Mouse (Mus musculus): ENCODE results near the gene Nr1d1. TPM values are rescaled to one million over a fixed set of nuclear protein-coding genes. Genes with fewer than 3 reads are reported as not detected.

Gene Nr1d1
- total and polyA plus RNA-seq, 3 experiments, result 0.17 to 1.4 (median 0.25) TPM

DNA sequence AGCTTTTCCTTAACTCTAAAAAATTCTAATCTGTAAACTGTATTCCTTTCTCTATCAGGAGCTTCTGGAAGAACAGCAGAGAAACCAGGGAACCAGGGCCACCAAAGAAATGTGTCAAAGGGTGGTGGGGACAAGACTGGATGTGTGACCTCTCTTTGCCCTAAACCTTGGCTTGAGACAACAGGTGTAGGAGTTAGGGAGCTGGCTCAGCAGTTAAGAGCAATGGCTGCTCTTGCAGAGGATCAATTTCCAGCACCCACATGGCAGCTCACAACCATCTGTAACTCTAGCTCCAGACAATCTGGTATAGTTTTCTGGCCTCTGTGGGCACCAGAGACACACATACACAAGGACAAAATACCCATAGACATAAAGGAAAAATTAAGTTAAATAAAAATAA is 2.8 kb upstream of the Nr1d1 start:
- H3K27me3 ChIP-seq (replicated peaks), result peaks cover 21% of the 10 kb centered on the region
- no peak overlapping the region for H3K4me3 ChIP-seq (replicated peaks in 1 of 3; ENCODE audit: low read depth in 2 of 3, low read length in 2 of 3, poor library complexity in 1 of 3)
- H3K27ac ChIP-seq (ENCODE audit: insufficient read depth, low read depth), result no peak overlapping the region
- H3K36me3 ChIP-seq (replicated peaks in 1 of 2; ENCODE audit: control insufficient read depth in 1 of 2, insufficient read depth in 1 of 2, low read length in 1 of 2), result no peaks in the 10 kb centered on the region
- dilution Hi-C loops (cut with MboI; ENCODE audit: extremely low pct_ligation_motif_present, extremely low pct_unique_long_range_greater_than_20kb, low sequenced_read_pairs), result no loop called here
- TF ChIP-seq ZC3H11A (IDR thresholded peaks at IDR 0.05; ENCODE audit: low read depth, low read length), result no peak
- TF ChIP-seq MEF2A (IDR thresholded peaks at IDR 0.05; ENCODE audit: borderline replicate concordance, low read depth, low read length), result no peak
- no peak for TF ChIP-seq RCOR1 (conservative IDR thresholded peaks at IDR 0.05; ENCODE audit: low read depth, low read length)
- TF ChIP-seq E2F4 (IDR thresholded peaks at IDR 0.05; ENCODE audit: insufficient replicate concordance, low read depth, low read length), result no peak
- no peak for TF ChIP-seq MXI1 (IDR thresholded peaks at IDR 0.05; ENCODE audit: low read depth, low read length)
- TF ChIP-seq EP300 (IDR thresholded peaks at IDR 0.05; ENCODE audit: low read length), result no peak
- TF ChIP-seq MAFK (IDR thresholded peaks at IDR 0.05; ENCODE audit: insufficient replicate concordance, low read length), result no peak
- TF ChIP-seq PAX5 (IDR thresholded peaks at IDR 0.05; ENCODE audit: low read length), result no peak
- TF ChIP-seq ZMIZ1 (IDR thresholded peaks at IDR 0.05; ENCODE audit: low read depth, low read length), result no peak
- no peak overlapping the region for H3K9ac ChIP-seq (ENCODE audit: insufficient read depth, low read depth)
- H3K4me2 ChIP-seq (ENCODE audit: insufficient read depth, low read depth, poor library complexity, severe bottlenecking), result no peak overlapping the region
- DNase-seq (ENCODE audit: extremely low read depth), result no peak
- no peaks in the 10 kb centered on the region for H3K9me3 ChIP-seq (replicated peaks; ENCODE audit: low read length)
- peaks cover 31 to 63% of the 10 kb centered on the region in 2 experiments for H3K4me1 ChIP-seq (ENCODE audit: control insufficient read depth in 1 of 2, insufficient read depth in 2 of 2)
- H3K79me2 ChIP-seq (replicated peaks; ENCODE audit: control insufficient read depth, extremely low read depth, insufficient read depth, poor library complexity, severe bottlenecking), result no peaks in the 10 kb centered on the region
- in situ Hi-C loops (cut with MboI; ENCODE audit: low pct_ligation_motif_present, low pct_unique_long_range_greater_than_20kb, low sequenced_read_pairs), result no loop called here

DNA sequence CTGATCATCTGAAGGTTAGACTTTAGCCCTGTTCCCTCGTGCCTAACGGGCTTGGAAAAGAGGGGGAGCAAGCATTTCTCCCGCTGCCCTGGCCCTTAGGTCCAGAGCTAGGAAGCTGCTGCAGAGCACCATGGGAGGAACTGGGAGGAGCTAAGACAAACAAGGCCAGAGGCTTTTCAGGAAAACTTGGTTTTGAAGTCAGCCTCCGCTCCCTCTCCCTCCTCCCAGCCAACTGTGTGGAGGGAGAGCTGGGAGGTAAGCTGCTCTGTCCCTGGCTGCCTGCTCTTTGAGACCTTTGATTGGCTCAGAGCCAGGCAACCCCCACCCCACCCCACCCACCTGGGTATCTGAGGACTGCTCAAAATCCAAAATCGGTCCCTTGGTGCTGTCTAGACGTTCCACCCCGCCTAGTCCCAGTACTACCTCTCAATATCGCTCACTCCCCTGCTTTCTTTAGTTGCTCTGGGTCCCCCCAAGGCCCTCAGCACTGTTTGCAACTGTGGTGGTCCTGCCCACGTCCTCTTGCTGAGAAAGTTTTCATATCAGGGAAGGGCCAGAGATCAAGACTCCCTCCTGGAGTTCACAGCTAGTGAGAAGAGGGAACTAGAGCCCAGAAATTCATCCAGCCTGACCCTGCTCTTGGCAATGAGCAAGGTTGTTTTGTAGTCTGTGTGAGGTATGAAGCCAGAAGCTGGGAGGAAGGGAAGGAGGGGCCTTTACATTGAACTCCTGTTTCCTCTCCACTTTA is 1.9 kb upstream of the Nr1d1 start:
- Histone ChIP-seq H3K9ac (ENCODE audit: insufficient read depth, low read depth) (no peak overlapping the region), H3K9me3 (replicated peaks; ENCODE audit: low read length) (no peaks in the 10 kb centered on the region), H3K27me3 (replicated peaks) (peaks cover 19% of the 10 kb centered on the region), H3K4me1 (ENCODE audit: control insufficient read depth in 1 of 2, insufficient read depth in 2 of 2) (peaks cover 27 to 61% of the 10 kb centered on the region in 2 experiments), H3K27ac (ENCODE audit: insufficient read depth, low read depth) (no peak overlapping the region), H3K36me3 (replicated peaks in 1 of 2; ENCODE audit: control insufficient read depth in 1 of 2, insufficient read depth in 1 of 2, low read length in 1 of 2) (no peaks in the 10 kb centered on the region), H3K4me2 (ENCODE audit: insufficient read depth, low read depth, poor library complexity, severe bottlenecking) (no peak overlapping the region), H3K79me2 (replicated peaks; ENCODE audit: control insufficient read depth, extremely low read depth, insufficient read depth, poor library complexity, severe bottlenecking) (no peaks in the 10 kb centered on the region), H3K4me3 (replicated peaks in 1 of 3; ENCODE audit: low read depth in 2 of 3, low read length in 2 of 3, poor library complexity in 1 of 3) (no peak overlapping the region)
- dilution Hi-C loops (cut with MboI; ENCODE audit: extremely low pct_ligation_motif_present, extremely low pct_unique_long_range_greater_than_20kb, low sequenced_read_pairs), result no loop called here
- in situ Hi-C loops (cut with MboI; ENCODE audit: low pct_ligation_motif_present, low pct_unique_long_range_greater_than_20kb, low sequenced_read_pairs), result no loop called here
- TF ChIP-seq UBTF (IDR thresholded peaks at IDR 0.05; ENCODE audit: low read depth, low read length) (no peak), NELFE (IDR thresholded peaks at IDR 0.05; ENCODE audit: low read depth, low read length) (0 out of 2 replicates have a peak, but pooled peaks have one; percentile 20)
- DNase-seq (ENCODE audit: extremely low read depth), result no peak
